Mouse (Mus musculus): ENCODE data around the gene Chaf1a. TPM values are rescaled to one million over a fixed set of nuclear protein-coding genes. Genes with fewer than 3 reads are reported as not detected.

The Chaf1a gene
- polyA plus RNA-seq, 1 experiment from 2014 or later: 30.0 TPM

- 83% methylated on average over 4 of the region's 4 CpGs for WGBS
- Histone ChIP-seq H3K36me3 (peaks cover 37% of the 10 kb centered on the region), H3K4me1 (peaks cover 83% of the 10 kb centered on the region)
Observed at GRCm38 (mm10) chr17:56022989-56023290, 17.3 kb upstream of the Chaf1a start.

GRCm38 (mm10) chr17:56023386-56023785, 16.9 kb upstream of the Chaf1a start:
- Histone ChIP-seq H3K27me3 (ENCODE audit: insufficient read depth, poor library complexity, severe bottlenecking) (no peaks in the 10 kb centered on the region), H3K36me3 (peaks cover 35% of the 10 kb centered on the region), H3K4me3 (no peak overlapping the region), H3K9me3 (no peaks in the 10 kb centered on the region), H3K27ac (peak overlapping the region; percentile 43; the same call in 1 of the 2 replicates), H3K4me1 (peaks cover 82% of the 10 kb centered on the region)
- no peak for DNase-seq (ENCODE audit: low spot score)
- 52% methylated on average over 5 of the region's 5 CpGs for WGBS

More at GRCm38 (mm10) chr17:56022989-56023290, 17.3 kb upstream of the Chaf1a start:
- DNase-seq (ENCODE audit: low spot score): no peak
- Histone ChIP-seq H3K27me3 (ENCODE audit: insufficient read depth, poor library complexity, severe bottlenecking) (no peaks in the 10 kb centered on the region), H3K4me3 (no peak overlapping the region), H3K9me3 (no peaks in the 10 kb centered on the region), H3K27ac (peak overlapping the region; percentile 43; the same call in 1 of the 2 replicates)

- Histone ChIP-seq H3K4me1 (peaks cover 81% of the 10 kb centered on the region), H3K27me3 (ENCODE audit: insufficient read depth, poor library complexity, severe bottlenecking) (no peaks in the 10 kb centered on the region)
- 52% methylated on average over 2 of the region's 2 CpGs for WGBS
Observed at GRCm38 (mm10) chr17:56024476-56024875, 15.8 kb upstream of the Chaf1a start.

GRCm38 (mm10) chr17:56024931-56025330, 15.3 kb upstream of the Chaf1a start:
- Histone ChIP-seq H3K4me1 (peaks cover 81% of the 10 kb centered on the region), H3K27me3 (ENCODE audit: insufficient read depth, poor library complexity, severe bottlenecking) (no peaks in the 10 kb centered on the region), H3K4me3 (no peak overlapping the region), H3K27ac (peak overlapping the region; percentile 42; the same call in 1 of the 2 replicates), H3K36me3 (peaks cover 36% of the 10 kb centered on the region), H3K9me3 (no peaks in the 10 kb centered on the region)
- DNase-seq (ENCODE audit: low spot score): no peak
- 42% methylated on average over 5 of the region's 5 CpGs for WGBS

More at GRCm38 (mm10) chr17:56024476-56024875, 15.8 kb upstream of the Chaf1a start:
- Histone ChIP-seq H3K4me3 (no peak overlapping the region), H3K36me3 (peaks cover 36% of the 10 kb centered on the region), H3K9me3 (no peaks in the 10 kb centered on the region), H3K27ac (peak overlapping the region; percentile 42; the same call in 1 of the 2 replicates)
- no peak for DNase-seq (ENCODE audit: low spot score)

GRCm38 (mm10) chr17:56026303-56026702, 13.9 kb upstream of the Chaf1a start:
- no peak for DNase-seq (ENCODE audit: low spot score)
- H3K27ac ChIP-seq: peak overlapping the region; percentile 23; the same call in 1 of the 2 replicates
- H3K4me1 ChIP-seq: peaks cover 78% of the 10 kb centered on the region

GRCm38 (mm10) chr17:56026881-56027280, 13.4 kb upstream of the Chaf1a start:
- 71% methylated on average over 1 of the region's 1 CpGs for WGBS
- Histone ChIP-seq H3K27ac (peak overlapping the region; percentile 18; the same call in 1 of the 2 replicates), H3K36me3 (peaks cover 34% of the 10 kb centered on the region), H3K9me3 (no peaks in the 10 kb centered on the region), H3K4me3 (no peak overlapping the region), H3K4me1 (peaks cover 73% of the 10 kb centered on the region), H3K27me3 (ENCODE audit: insufficient read depth, poor library complexity, severe bottlenecking) (no peaks in the 10 kb centered on the region)
- DNase-seq (ENCODE audit: low spot score): no peak

More at GRCm38 (mm10) chr17:56026303-56026702, 13.9 kb upstream of the Chaf1a start:
- peaks cover 32% of the 10 kb centered on the region for H3K36me3 ChIP-seq
- no peak overlapping the region for H3K4me3 ChIP-seq
- no peaks in the 10 kb centered on the region for H3K27me3 ChIP-seq (ENCODE audit: insufficient read depth, poor library complexity, severe bottlenecking)
- WGBS: 92% methylated on average over 1 of the region's 1 CpGs
- H3K9me3 ChIP-seq: no peaks in the 10 kb centered on the region

GRCm38 (mm10) chr17:56027801-56028441, 12.3 kb upstream of the Chaf1a start:
- H3K36me3 ChIP-seq: peaks cover 43% of the 10 kb centered on the region
- 85% methylated on average over 5 of the region's 5 CpGs for WGBS
- no peak for DNase-seq (ENCODE audit: low spot score)
- peak overlapping the region; percentile 62 for H3K27ac ChIP-seq
- H3K4me1 ChIP-seq: peaks cover 71% of the 10 kb centered on the region
- H3K27me3 ChIP-seq (ENCODE audit: insufficient read depth, poor library complexity, severe bottlenecking): no peaks in the 10 kb centered on the region
- no peak overlapping the region for H3K4me3 ChIP-seq
- H3K9me3 ChIP-seq: no peaks in the 10 kb centered on the region

- Histone ChIP-seq H3K27me3 (ENCODE audit: insufficient read depth, poor library complexity, severe bottlenecking) (no peaks in the 10 kb centered on the region), H3K4me3 (no peak overlapping the region), H3K27ac (no peak overlapping the region), H3K9me3 (no peaks in the 10 kb centered on the region), H3K36me3 (peaks cover 59% of the 10 kb centered on the region), H3K4me1 (peaks cover 67% of the 10 kb centered on the region)
- no peak for DNase-seq (ENCODE audit: low spot score)
- 95% methylated on average over 9 of the region's 9 CpGs for WGBS
Observed at GRCm38 (mm10) chr17:56030238-56030870, 9.9 kb upstream of the Chaf1a start.

GRCm38 (mm10) chr17:56030919-56031318, 9.3 kb upstream of the Chaf1a start:
- no peak overlapping the region for H3K27ac ChIP-seq
- peaks cover 62% of the 10 kb centered on the region for H3K4me1 ChIP-seq
- H3K27me3 ChIP-seq (ENCODE audit: insufficient read depth, poor library complexity, severe bottlenecking): no peaks in the 10 kb centered on the region
- peaks cover 58% of the 10 kb centered on the region for H3K36me3 ChIP-seq
- DNase-seq (ENCODE audit: low spot score): no peak
- 54% methylated on average over 5 of the region's 5 CpGs for WGBS
- H3K4me3 ChIP-seq: no peak overlapping the region
- no peaks in the 10 kb centered on the region for H3K9me3 ChIP-seq

- WGBS: 90% methylated on average over 7 of the region's 7 CpGs
- no peak for DNase-seq (ENCODE audit: low spot score)
- Histone ChIP-seq H3K4me3 (no peak overlapping the region), H3K27me3 (ENCODE audit: insufficient read depth, poor library complexity, severe bottlenecking) (no peaks in the 10 kb centered on the region), H3K36me3 (peaks cover 58% of the 10 kb centered on the region), H3K27ac (no peak overlapping the region), H3K9me3 (no peaks in the 10 kb centered on the region), H3K4me1 (peaks cover 57% of the 10 kb centered on the region)
Observed at GRCm38 (mm10) chr17:56031431-56031830, 8.8 kb upstream of the Chaf1a start.

GRCm38 (mm10) chr17:56032127-56032733, 8.0 kb upstream of the Chaf1a start:
- no peaks in the 10 kb centered on the region for H3K27me3 ChIP-seq (ENCODE audit: insufficient read depth, poor library complexity, severe bottlenecking)
- no peak overlapping the region for H3K27ac ChIP-seq
- H3K4me3 ChIP-seq: no peak overlapping the region
- DNase-seq (ENCODE audit: low spot score): no peak
- 76% methylated on average over 6 of the region's 6 CpGs for whole genome bisulfite sequencing
- H3K4me1 ChIP-seq: peaks cover 49% of the 10 kb centered on the region
- no peaks in the 10 kb centered on the region for H3K9me3 ChIP-seq
- peaks cover 58% of the 10 kb centered on the region for H3K36me3 ChIP-seq

GRCm38 (mm10) chr17:56032831-56033230, 7.4 kb upstream of the Chaf1a start:
- H3K27ac ChIP-seq: no peak overlapping the region
- H3K9me3 ChIP-seq: no peaks in the 10 kb centered on the region
- H3K27me3 ChIP-seq (ENCODE audit: insufficient read depth, poor library complexity, severe bottlenecking): no peaks in the 10 kb centered on the region
- DNase-seq (ENCODE audit: low spot score): no peak
- H3K36me3 ChIP-seq: peaks cover 55% of the 10 kb centered on the region
- no peak overlapping the region for H3K4me3 ChIP-seq
- H3K4me1 ChIP-seq: peaks cover 43% of the 10 kb centered on the region
- WGBS: 76% methylated on average over 7 of the region's 7 CpGs

- H3K27ac ChIP-seq: no peak overlapping the region
- no peaks in the 10 kb centered on the region for H3K9me3 ChIP-seq
- DNase-seq (ENCODE audit: low spot score): no peak
- peaks cover 44% of the 10 kb centered on the region for H3K36me3 ChIP-seq
- H3K4me3 ChIP-seq: no peak overlapping the region
- H3K27me3 ChIP-seq (ENCODE audit: insufficient read depth, poor library complexity, severe bottlenecking): no peaks in the 10 kb centered on the region
- peaks cover 40% of the 10 kb centered on the region for H3K4me1 ChIP-seq
- WGBS: 84% methylated on average over 7 of the region's 7 CpGs
Observed at GRCm38 (mm10) chr17:56034040-56034725, 6.1 kb upstream of the Chaf1a start.
